Mouse (Mus musculus) liver, embryonic 14.5 days (tissue): ENCODE results near the gene Upk3b. TPM values are rescaled to one million over a fixed set of nuclear protein-coding genes. Genes with fewer than 3 reads are reported as not detected.

ENCODE experiments used
- ATAC-seq: fragments of 200-750 bp; cut with Nextera tagmentation; 2 replicates; pipeline ENCODE4 v1.8.0; 2017; ENCODE audit warnings: moderate number of reproducible peaks, mild to moderate bottlenecking, moderate library complexity; ENCODE audit not compliant: insufficient read depth
- DNase-seq, 3 experiments: peaks; one replicate each; pipeline ENCODE4 v3.0.0-alpha.2; 2012 to 2013; ENCODE audit warnings: low read depth in 3 of 3, low spot score in 3 of 3
- H3K27ac ChIP-seq: fragments of 300-500 bp; sonication (generic); 2 replicates; pipeline ENCODE4 v1.5.1; 2014; ENCODE audit warnings: moderate library complexity, mild to moderate bottlenecking, control low read depth, inconsistent platforms
- H3K27me3 ChIP-seq: fragments of 300-500 bp; sonication (generic); 2 replicates; pipeline ENCODE4 v1.6.1; 2014; ENCODE audit warnings: mild to moderate bottlenecking, low read length, moderate library complexity; ENCODE audit not compliant: control insufficient read depth, insufficient read depth
- H3K36me3 ChIP-seq: fragments of 300-500 bp; sonication (generic); replicated peaks from 2 replicates; pipeline ENCODE4 v1.6.1; 2014; ENCODE audit warnings: low read depth; ENCODE audit not compliant: control insufficient read depth, insufficient read depth
- H3K4me1 ChIP-seq, 2 experiments: fragments of 200-500 bp in 1 of 2; fragments of 300-500 bp in 1 of 2; sonication (generic) in 1 of 2; replicated peaks; 2 replicates each; pipeline ENCODE4 v1.6.1; 2012 to 2014; ENCODE audit warnings: antibody characterized with exemption in 1 of 2, inconsistent platforms in 1 of 2, low read length in 1 of 2; ENCODE audit not compliant: control insufficient read depth in 2 of 2, insufficient read depth in 2 of 2
- H3K4me2 ChIP-seq: fragments of 300-500 bp; sonication (generic); 2 replicates; pipeline ENCODE4 v1.6.1; 2014; ENCODE audit warnings: low read depth, mild to moderate bottlenecking, control low read depth, moderate library complexity
- H3K4me3 ChIP-seq, 2 experiments: fragments of 200-500 bp in 1 of 2; fragments of 300-500 bp in 1 of 2; sonication (generic) in 1 of 2; 2 replicates each; pipeline ENCODE4 v1.5.1; 2012 to 2014; ENCODE audit warnings: low read depth in 2 of 2, low read length in 2 of 2, mild to moderate bottlenecking in 2 of 2, control low read depth in 1 of 2, inconsistent platforms in 1 of 2, moderate library complexity in 1 of 2; ENCODE audit not compliant: insufficient read depth in 1 of 2
- H3K9ac ChIP-seq: fragments of 300-500 bp; sonication (generic); replicated peaks from 2 replicates; pipeline ENCODE4 v1.6.1; 2014; ENCODE audit warnings: mild to moderate bottlenecking, control low read depth, moderate library complexity
- H3K9me3 ChIP-seq: fragments of 300-500 bp; sonication (generic); 2 replicates; pipeline ENCODE4 v1.6.1; 2016; ENCODE audit warnings: low read length, mixed read lengths; ENCODE audit not compliant: control insufficient read depth
- CTCF ChIP-seq: IDR thresholded peaks from 2 replicates; pipeline ENCODE4 v1.5.1; 2016; ENCODE audit warnings: antibody characterized with exemption, low read depth, control low read depth
- EP300 ChIP-seq: IDR thresholded peaks from 2 replicates; pipeline ENCODE4 v1.6.1; 2016; ENCODE audit warnings: antibody characterized with exemption, low read depth
- WGBS: fragments of 180-500 bp; shearing (Covaris S2); extraction: QIAGEN DNeasy Blood & Tissue Kit; methylation state at CpG from one replicate; pipeline ENCODE4 v1.1.7; 2014; ENCODE audit not compliant: insufficient replicate concordance; 5-methylcytosine and 5-hydroxymethylcytosine counted together
- polyA plus RNA-seq, 2 experiments: library from polyadenylated mRNA; depleted of rRNA in 1 of 2; stranded (reverse) in 1 of 2; unstranded in 1 of 2; fragments of >200 nt; fragmentation: Nextera tagmentation in 1 of 2; extraction: Ambion mirVana in 1 of 2; gene quantifications; 2 replicates each; pipeline versions ENCODE4 v1.2.1 to v1.2.3; 2012 to 2014

The Upk3b gene
- polyA plus RNA-seq, 2 experiments, result 2.0 to 2.4 TPM

DNA sequence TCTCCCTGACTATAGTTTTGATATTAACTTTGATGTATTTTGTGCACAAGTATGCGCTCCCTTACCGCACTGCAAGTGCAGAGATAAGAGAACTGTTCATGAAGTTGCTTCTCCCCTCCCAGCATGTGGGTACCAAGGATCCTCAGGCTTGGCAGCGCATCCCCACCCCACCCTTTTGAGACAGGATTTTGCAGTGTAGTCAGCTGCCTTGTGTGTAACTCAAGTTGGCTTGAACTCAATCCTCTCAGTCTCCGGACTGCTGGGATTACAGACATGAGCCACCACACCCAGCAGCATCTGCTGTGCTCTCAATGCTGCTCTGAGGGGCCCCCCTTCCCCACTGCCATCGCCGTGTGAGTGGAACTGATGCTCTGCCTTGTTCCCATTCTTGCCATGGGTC is 21.0 kb upstream of the Upk3b start:
- TF ChIP-seq EP300, result no peak
- ATAC-seq, result no peak
- no peaks in the 10 kb centered on the region for H3K9me3 ChIP-seq

DNA sequence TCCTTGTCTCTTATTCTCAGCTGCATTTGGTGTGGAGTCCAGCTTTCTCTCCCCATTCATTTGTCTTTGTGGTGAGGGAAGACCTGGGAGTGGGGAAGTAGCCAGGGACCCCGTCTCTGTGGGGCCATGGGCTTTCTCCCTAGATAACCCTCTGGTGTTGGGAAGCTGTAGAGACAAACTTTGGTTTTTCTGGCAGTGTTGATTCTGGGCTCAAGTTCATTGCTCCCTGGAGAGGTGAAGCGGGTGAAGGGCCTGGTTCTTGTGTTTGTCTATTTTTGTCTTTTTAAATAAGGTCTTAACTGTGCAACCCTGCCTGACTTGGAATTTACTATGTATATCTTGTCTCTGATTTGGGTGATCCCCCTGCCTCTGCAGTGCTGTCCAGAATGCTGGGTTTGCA is 19.6 kb upstream of the Upk3b start:
- Histone ChIP-seq H3K9ac (no peak overlapping the region), H3K4me3 (no peak overlapping the region), H3K36me3 (no peaks in the 10 kb centered on the region), H3K9me3 (no peaks in the 10 kb centered on the region), H3K4me1 (no peaks in the 10 kb centered on the region; a peak in 1 of 4 replicates), H3K27ac (no peak overlapping the region), H3K27me3 (no peaks in the 10 kb centered on the region), H3K4me2 (no peak overlapping the region)
- WGBS, result 58% methylated on average over 2 of the region's 2 CpGs
- DNase-seq, result no peak
- no peak for ATAC-seq
- TF ChIP-seq CTCF (no peak), EP300 (no peak)

More for the DNA sequence above, 21.0 kb upstream of the Upk3b start:
- Histone ChIP-seq H3K4me2 (no peak overlapping the region), H3K36me3 (no peaks in the 10 kb centered on the region), H3K27ac (no peak overlapping the region), H3K4me1 (no peaks in the 10 kb centered on the region; a peak in 1 of 4 replicates), H3K4me3 (no peak overlapping the region), H3K27me3 (no peaks in the 10 kb centered on the region), H3K9ac (no peak overlapping the region)
- DNase-seq, result no peak
- WGBS, result 53% methylated on average over 6 of the region's 6 CpGs

DNA sequence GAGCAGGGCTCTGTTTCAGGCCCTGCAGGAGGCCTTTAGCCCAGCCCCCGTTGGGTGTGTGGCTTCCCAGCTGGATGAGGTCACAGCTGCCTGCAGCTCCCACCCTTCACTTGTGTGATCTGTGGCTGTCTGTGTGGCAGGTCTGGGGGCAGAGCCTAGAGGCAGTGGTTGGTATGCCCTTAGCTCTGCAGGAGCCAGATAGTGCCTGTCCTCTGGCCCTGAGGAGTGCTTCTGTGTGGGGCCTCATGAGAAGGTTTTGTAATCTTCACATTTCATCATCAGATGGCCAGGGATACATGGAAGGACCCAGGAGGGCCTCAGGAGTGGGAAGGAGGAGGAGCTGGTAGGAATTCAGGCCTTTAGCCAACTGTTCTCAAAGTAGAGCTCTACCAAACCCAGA is 18.4 kb upstream of the Upk3b start:
- no peaks in the 10 kb centered on the region for H3K27me3 ChIP-seq
- H3K4me1 ChIP-seq, result no peaks in the 10 kb centered on the region; a peak in 1 of 4 replicates
- H3K4me3 ChIP-seq, result no peak overlapping the region
- H3K27ac ChIP-seq, result no peak overlapping the region
- WGBS, result 18% methylated on average over 1 of the region's 1 CpGs
- H3K36me3 ChIP-seq, result no peaks in the 10 kb centered on the region
- no peak overlapping the region for H3K4me2 ChIP-seq
- ATAC-seq (peak; percentile 59; the same call in 1 of the 2 replicates), DNase-seq (no peak)
- H3K9ac ChIP-seq, result no peak overlapping the region
- TF ChIP-seq CTCF (no peak), EP300 (no peak)
- H3K9me3 ChIP-seq, result no peaks in the 10 kb centered on the region

DNA sequence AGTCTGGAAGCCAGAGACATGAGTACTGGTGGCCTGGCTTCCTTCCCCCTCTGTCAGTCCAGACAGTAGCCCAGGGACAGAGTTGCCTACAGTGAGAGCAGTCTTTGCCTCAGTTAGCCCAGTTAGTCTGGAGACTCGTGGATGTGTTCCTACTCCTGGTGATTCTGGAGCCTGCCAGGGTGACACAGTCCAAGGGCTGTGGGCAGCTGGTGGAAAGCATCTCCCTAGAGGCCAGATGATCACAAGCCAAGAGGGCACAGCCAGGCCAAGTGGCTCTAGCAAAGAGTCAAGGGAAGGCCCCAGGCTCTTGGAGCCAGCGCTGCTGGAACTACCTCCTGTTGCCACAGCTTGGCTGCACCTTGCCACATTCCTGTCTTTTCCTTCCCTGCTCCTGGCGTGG is 12.6 kb upstream of the Upk3b start:
- H3K9me3 ChIP-seq, result no peaks in the 10 kb centered on the region
- no peak overlapping the region for H3K4me3 ChIP-seq
- no peak for TF ChIP-seq EP300
- no peak for TF ChIP-seq CTCF
- H3K4me1 ChIP-seq, result no peaks in the 10 kb centered on the region
- H3K36me3 ChIP-seq, result no peaks in the 10 kb centered on the region
- ATAC-seq (no peak), DNase-seq (no peak)
- no peaks in the 10 kb centered on the region for H3K27me3 ChIP-seq
- H3K9ac ChIP-seq, result no peak overlapping the region
- H3K27ac ChIP-seq, result no peak overlapping the region
- no peak overlapping the region for H3K4me2 ChIP-seq
- WGBS, result 60% methylated on average over 3 of the region's 3 CpGs

DNA sequence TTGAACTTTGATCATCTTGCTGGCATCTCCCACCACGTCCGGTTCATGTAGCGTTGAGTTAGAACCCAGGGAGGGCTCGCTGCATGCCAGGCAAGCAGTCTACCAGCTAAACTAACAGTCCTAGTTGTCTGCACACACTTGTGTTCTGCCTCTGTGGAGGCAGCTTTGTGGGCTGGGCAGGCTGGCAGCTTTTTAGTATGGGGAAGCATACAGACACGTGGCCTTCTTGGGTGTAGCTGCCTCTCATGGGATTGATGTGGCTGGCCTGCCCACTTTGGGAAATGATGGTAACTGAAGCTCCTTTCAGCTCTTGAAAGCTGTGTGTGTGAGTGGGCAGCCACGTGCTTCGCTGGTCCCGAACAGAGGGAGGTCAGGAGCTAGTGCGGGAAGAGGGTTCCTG is 11.4 kb upstream of the Upk3b start:
- no peaks in the 10 kb centered on the region for H3K4me1 ChIP-seq
- no peaks in the 10 kb centered on the region for H3K9me3 ChIP-seq
- H3K36me3 ChIP-seq, result no peaks in the 10 kb centered on the region
- no peak for DNase-seq
- no peak for TF ChIP-seq CTCF
- no peak for TF ChIP-seq EP300
- no peak overlapping the region for H3K4me3 ChIP-seq
- no peak overlapping the region for H3K9ac ChIP-seq
- no peak for ATAC-seq
- no peak overlapping the region for H3K4me2 ChIP-seq
- 76% methylated on average over 9 of the region's 9 CpGs for WGBS
- no peak overlapping the region for H3K27ac ChIP-seq
- H3K27me3 ChIP-seq, result no peaks in the 10 kb centered on the region
